Mouse (Mus musculus) stomach, postnatal 0 days (tissue): ENCODE measurements around the gene Rap1gap.

ENCODE experiments used
- CTCF ChIP-seq: IDR thresholded peaks from 2 replicates; pipeline ENCODE4 v1.5.1; 2016; ENCODE audit warnings: antibody characterized with exemption, low read depth, mild to moderate bottlenecking, moderate library complexity
- EP300 ChIP-seq: optimal IDR thresholded peaks from 2 replicates; pipeline ENCODE3; 2016; ENCODE audit warnings: antibody characterized with exemption

DNA sequence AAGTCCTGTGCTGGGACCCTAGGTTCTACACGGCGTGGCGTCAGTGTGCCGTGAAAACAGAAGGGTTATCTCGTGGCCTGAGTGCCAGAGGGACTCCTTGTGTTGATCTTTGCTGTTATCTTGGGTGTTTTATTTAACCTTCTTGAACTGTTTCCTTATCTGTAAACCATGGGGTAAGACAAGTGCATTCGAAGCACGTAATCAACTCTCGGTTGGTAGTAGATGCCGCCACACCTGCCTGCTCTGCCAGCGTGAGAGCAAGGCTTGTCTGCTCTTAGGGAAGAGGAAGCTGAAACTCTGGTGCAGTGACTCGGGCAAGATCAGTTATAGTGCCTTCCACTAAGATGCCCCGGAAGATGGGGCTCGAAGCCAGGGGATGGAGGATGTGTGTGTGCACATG is 48.4 kb downstream of the Rap1gap start:
- TF ChIP-seq CTCF = no peak
- no peak for TF ChIP-seq EP300
